Mouse (Mus musculus) kidney, postnatal 14 days (tissue): ENCODE measurements around the gene Asb3.
"Not testable (repeated sequence)": the region's sequence is repeated elsewhere in the genome, so short reads cannot be mapped to it uniquely, and the experiment has no call there.

ENCODE experiments used
- DNase-seq: peaks from one replicate; pipeline ENCODE4 v3.0.0; 2022; ENCODE audit warnings: mixed read lengths

Asb3 gene

GRCm38 (mm10) chr11:31001169-31001908, 116.1 kb downstream of the Asb3 start:
- DNase-seq = no peak

GRCm38 (mm10) chr11:31009668-31010067, 124.5 kb downstream of the Asb3 start:
- DNase-seq = not testable (repeated sequence)

GRCm38 (mm10) chr11:31017466-31017865, 132.2 kb downstream of the Asb3 start:
- DNase-seq = not testable (repeated sequence)

- DNase-seq = no peak
Observed at GRCm38 (mm10) chr11:31034958-31035357, 149.7 kb downstream of the Asb3 start.

- DNase-seq = no peak
Observed at GRCm38 (mm10) chr11:31089973-31090372, 204.8 kb downstream of the Asb3 start.

GRCm38 (mm10) chr11:31090478-31090978, 205.3 kb downstream of the Asb3 start:
- DNase-seq = no peak

- not testable (repeated sequence) for DNase-seq
Observed at GRCm38 (mm10) chr11:31099519-31099918, 214.3 kb downstream of the Asb3 start.

- DNase-seq = no peak
Observed at GRCm38 (mm10) chr11:31102188-31102587, 217.0 kb downstream of the Asb3 start.

- DNase-seq = no peak
Observed at GRCm38 (mm10) chr11:31105364-31105763, 220.1 kb downstream of the Asb3 start.

GRCm38 (mm10) chr11:31126964-31127363, 241.7 kb downstream of the Asb3 start:
- DNase-seq = not testable (repeated sequence)

GRCm38 (mm10) chr11:31133726-31134125, 248.5 kb downstream of the Asb3 start:
- not testable (repeated sequence) for DNase-seq

- not testable (repeated sequence) for DNase-seq
Observed at GRCm38 (mm10) chr11:31134824-31135223, 249.6 kb downstream of the Asb3 start.

GRCm38 (mm10) chr11:31138394-31138793, 253.2 kb downstream of the Asb3 start:
- DNase-seq = not testable (repeated sequence)
